ENCODE assay signal across 14 mouse cellular contexts in the genomic region with DNA sequence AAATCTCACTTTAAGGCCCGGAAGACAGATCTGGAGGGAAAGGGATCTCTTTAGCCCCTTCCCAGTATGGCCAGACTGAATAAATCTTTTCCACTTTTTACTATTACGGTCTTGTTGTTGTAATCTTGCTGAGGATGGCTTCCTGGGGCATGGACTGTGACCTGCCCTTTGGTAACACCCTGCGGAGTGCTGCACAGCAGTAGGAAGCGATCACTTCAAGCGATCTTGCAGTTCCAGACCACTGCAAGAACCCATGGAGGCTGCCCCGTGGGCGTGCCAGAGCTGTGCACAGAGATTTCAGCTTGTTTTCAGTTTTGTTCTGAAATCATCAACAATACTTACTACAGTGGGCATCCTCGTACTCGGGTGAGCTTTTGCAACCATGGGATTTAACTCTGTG. TPM values are rescaled to one million over a fixed set of nuclear protein-coding genes. Genes with fewer than 3 reads are reported as not detected.
DNase-seq lines count a peak whose midpoint lies in the region; ATAC-seq and TF ChIP-seq lines count a peak whose summit lies in the region.
"Had no signal": no experiment of that assay in that cellular context is flagged by ENCODE, and none has a peak within 500 bp of the region (broad histone marks: within the 10 kb centered on the region; RNA-seq: fewer than 3 reads in every experiment).

No protein-coding gene starts in this region.

- no peaks in the 10 kb centered on the region for H3K9me3 ChIP-seq in forebrain, embryonic 12.5 days
- H3K9me3 ChIP-seq in forebrain, postnatal 0 days (ENCODE audit: low read length) = no peaks in the 10 kb centered on the region
- H3K9me3 ChIP-seq in midbrain, embryonic 10.5 days (replicated peaks) = no peaks in the 10 kb centered on the region
- H3K9me3 ChIP-seq in midbrain, embryonic 16.5 days (replicated peaks; ENCODE audit: control insufficient read depth, low read length, poor library complexity, severe bottlenecking) = no peaks in the 10 kb centered on the region
- no peaks in the 10 kb centered on the region for H3K9me3 ChIP-seq in forebrain, embryonic 13.5 days (replicated peaks)
- H3K9me3 ChIP-seq in kidney, postnatal 0 days (replicated peaks; ENCODE audit: low read length) = no peaks in the 10 kb centered on the region
- no peaks in the 10 kb centered on the region for H3K9me3 ChIP-seq in hindbrain, embryonic 11.5 days (ENCODE audit: control insufficient read depth, low read length)
- H3K9me3 ChIP-seq: neural tube, embryonic 15.5 days had no signal

- no peak for ATAC-seq in forebrain, embryonic 12.5 days (ENCODE audit: low FRiP score)
- ATAC-seq in forebrain, postnatal 0 days = no peak
- ATAC-seq in midbrain, embryonic 16.5 days = no peak
- no peak for ATAC-seq in forebrain, embryonic 13.5 days
- peak; percentile 44; the same call in 1 of the 2 replicates for ATAC-seq in kidney, postnatal 0 days (replicated peaks; ENCODE audit: low FRiP score, low read depth)
- no peak for ATAC-seq in hindbrain, embryonic 11.5 days (ENCODE audit: low FRiP score)

- H3K4me1 ChIP-seq in forebrain, embryonic 12.5 days = peaks cover 31% of the 10 kb centered on the region
- no peaks in the 10 kb centered on the region for H3K4me1 ChIP-seq in forebrain, postnatal 0 days (ENCODE audit: insufficient read depth)
- H3K4me1 ChIP-seq in midbrain, embryonic 10.5 days = peaks cover 47% of the 10 kb centered on the region
- peaks cover 4% of the 10 kb centered on the region; the same call in 1 of the 2 replicates for H3K4me1 ChIP-seq in midbrain, embryonic 16.5 days (ENCODE audit: control insufficient read depth, insufficient read depth, low read length)
- H3K4me1 ChIP-seq in forebrain, embryonic 13.5 days = peaks cover 19% of the 10 kb centered on the region
- H3K4me1 ChIP-seq in kidney, postnatal 0 days (replicated peaks; ENCODE audit: insufficient read depth, low read length) = peaks cover 21% of the 10 kb centered on the region
- H3K4me1 ChIP-seq in hindbrain, embryonic 11.5 days (replicated peaks; ENCODE audit: control insufficient read depth, insufficient read depth, low read length) = 0 out of 2 replicates have a peak, but pooled peaks cover 2% of the 10 kb centered on the region

- H3K36me3 ChIP-seq in forebrain, embryonic 12.5 days (replicated peaks) = no peaks in the 10 kb centered on the region; the same call in none of the 2 replicates
- H3K36me3 ChIP-seq in forebrain, postnatal 0 days (ENCODE audit: insufficient read depth) = no peaks in the 10 kb centered on the region
- H3K36me3 ChIP-seq in midbrain, embryonic 10.5 days = no peaks in the 10 kb centered on the region; the same call in 1 of the 2 replicates
- H3K36me3 ChIP-seq in midbrain, embryonic 16.5 days (ENCODE audit: control insufficient read depth, insufficient read depth, low read length) = no peaks in the 10 kb centered on the region
- H3K36me3 ChIP-seq in forebrain, embryonic 13.5 days (ENCODE audit: poor library complexity, severe bottlenecking) = 0 out of 2 replicates have a peak, but pooled peaks cover 3% of the 10 kb centered on the region
- H3K36me3 ChIP-seq in kidney, postnatal 0 days (ENCODE audit: insufficient read depth, low read length) = no peaks in the 10 kb centered on the region; the same call in 1 of the 2 replicates
- no peaks in the 10 kb centered on the region for H3K36me3 ChIP-seq in hindbrain, embryonic 11.5 days (ENCODE audit: control insufficient read depth, insufficient read depth, low read length)
- H3K36me3 ChIP-seq: neural tube, embryonic 15.5 days had no signal

- no peak overlapping the region for H3K4me3 ChIP-seq in forebrain, embryonic 12.5 days (replicated peaks)
- no peak overlapping the region for H3K4me3 ChIP-seq in forebrain, postnatal 0 days (ENCODE audit: low read depth, low read length)
- no peak overlapping the region for H3K4me3 ChIP-seq in midbrain, embryonic 10.5 days
- H3K4me3 ChIP-seq in midbrain, embryonic 16.5 days (ENCODE audit: low read depth, low read length) = no peak overlapping the region
- no peak overlapping the region for H3K4me3 ChIP-seq in forebrain, embryonic 13.5 days
- H3K4me3 ChIP-seq in kidney, postnatal 0 days (replicated peaks; ENCODE audit: low read depth, low read length) = no peak overlapping the region
- no peak overlapping the region for H3K4me3 ChIP-seq in hindbrain, embryonic 11.5 days (ENCODE audit: low read depth, low read length)
- H3K4me3 ChIP-seq: erythroblast, embryonic 14.5 days; neural tube, embryonic 15.5 days had no signal

- no peak overlapping the region for H3K4me2 ChIP-seq in forebrain, embryonic 12.5 days
- H3K4me2 ChIP-seq in forebrain, postnatal 0 days (ENCODE audit: low read depth) = no peak overlapping the region
- H3K4me2 ChIP-seq in midbrain, embryonic 16.5 days (ENCODE audit: low read length) = no peak overlapping the region
- H3K4me2 ChIP-seq in forebrain, embryonic 13.5 days = no peak overlapping the region
- H3K4me2 ChIP-seq in kidney, postnatal 0 days (ENCODE audit: low read length) = no peak overlapping the region
- H3K4me2 ChIP-seq in hindbrain, embryonic 11.5 days (replicated peaks; ENCODE audit: low read depth, low read length) = no peak overlapping the region
- H3K4me2 ChIP-seq: liver, embryonic 11.5 days; neural tube, embryonic 15.5 days had no signal

- TF ChIP-seq CTCF in forebrain, postnatal 0 days (IDR thresholded peaks at IDR 0.05; ENCODE audit: low read depth) = no peak
- TF ChIP-seq CTCF in kidney, postnatal 0 days (IDR thresholded peaks at IDR 0.05; ENCODE audit: low read depth) = no peak

- H3K27ac ChIP-seq in forebrain, embryonic 12.5 days = peak overlapping the region; percentile 43; the same call in 1 of the 2 replicates
- no peak overlapping the region for H3K27ac ChIP-seq in forebrain, postnatal 0 days (ENCODE audit: low read depth, low read length)
- peak overlapping the region; percentile 63 for H3K27ac ChIP-seq in midbrain, embryonic 10.5 days (replicated peaks)
- no peak overlapping the region for H3K27ac ChIP-seq in midbrain, embryonic 16.5 days (ENCODE audit: low read length)
- H3K27ac ChIP-seq in forebrain, embryonic 13.5 days = peak overlapping the region; percentile 45; the same call in 1 of the 2 replicates
- H3K27ac ChIP-seq in kidney, postnatal 0 days = 0 out of 2 replicates have a peak overlapping the region, but pooled peaks have one; percentile 0
- no peak overlapping the region for H3K27ac ChIP-seq in hindbrain, embryonic 11.5 days (ENCODE audit: low read depth, low read length)
- H3K27ac ChIP-seq: neural tube, embryonic 15.5 days had no signal

- DNase-seq in forebrain, postnatal 0 days = no peak
- DNase-seq in midbrain, embryonic 10.5 days (ENCODE audit: low spot score) = peak; percentile 27
- peak; percentile 25 for DNase-seq in kidney, postnatal 0 days (ENCODE audit: low spot score)
- no peak for DNase-seq in B cell, adult 2 months
- DNase-seq in hindbrain, embryonic 11.5 days (ENCODE audit: low spot score) = no peak
- DNase-seq: adrenal gland, adult 2 months; heart, postnatal 10 days; thymus, postnatal 14 days had no signal

- no peaks in the 10 kb centered on the region for H3K27me3 ChIP-seq in forebrain, embryonic 12.5 days
- H3K27me3 ChIP-seq in forebrain, postnatal 0 days (ENCODE audit: insufficient read depth, low read length) = no peaks in the 10 kb centered on the region
- peaks cover 11% of the 10 kb centered on the region; the same call in 1 of the 2 replicates for H3K27me3 ChIP-seq in midbrain, embryonic 10.5 days (ENCODE audit: low read depth, poor library complexity, severe bottlenecking)
- no peaks in the 10 kb centered on the region for H3K27me3 ChIP-seq in midbrain, embryonic 16.5 days (ENCODE audit: control insufficient read depth, insufficient read depth, low read depth, low read length)
- H3K27me3 ChIP-seq in forebrain, embryonic 13.5 days = no peaks in the 10 kb centered on the region
- no peaks in the 10 kb centered on the region for H3K27me3 ChIP-seq in kidney, postnatal 0 days (ENCODE audit: insufficient read depth, low read length)
- no peaks in the 10 kb centered on the region for H3K27me3 ChIP-seq in hindbrain, embryonic 11.5 days (ENCODE audit: control insufficient read depth, insufficient read depth, low read length)
- H3K27me3 ChIP-seq: neural tube, embryonic 15.5 days had no signal

- 28% methylated on average over 9 of the region's 9 CpGs for WGBS in forebrain, embryonic 12.5 days
- 28% methylated on average over 9 of the region's 9 CpGs for WGBS in forebrain, postnatal 0 days
- WGBS in midbrain, embryonic 10.5 days = 21% methylated on average over 9 of the region's 9 CpGs
- WGBS in midbrain, embryonic 16.5 days = 14% methylated on average over 9 of the region's 9 CpGs
- 20% methylated on average over 9 of the region's 9 CpGs for WGBS in forebrain, embryonic 13.5 days
- WGBS in kidney, postnatal 0 days = 31% methylated on average over 9 of the region's 9 CpGs
- WGBS in hindbrain, embryonic 11.5 days = 33% methylated on average over 9 of the region's 9 CpGs

- no peak overlapping the region for H3K9ac ChIP-seq in forebrain, embryonic 12.5 days
- H3K9ac ChIP-seq in forebrain, postnatal 0 days = no peak overlapping the region
- no peak overlapping the region for H3K9ac ChIP-seq in midbrain, embryonic 16.5 days (ENCODE audit: low read depth, low read length)
- 0 out of 2 replicates have a peak overlapping the region, but pooled peaks have one; percentile 1 for H3K9ac ChIP-seq in forebrain, embryonic 13.5 days
- H3K9ac ChIP-seq in kidney, postnatal 0 days (ENCODE audit: low read depth, low read length) = no peak overlapping the region
- H3K9ac ChIP-seq in hindbrain, embryonic 11.5 days (ENCODE audit: low read depth, low read length) = no peak overlapping the region
- H3K9ac ChIP-seq: neural tube, embryonic 15.5 days had no signal

RNA-seq across cellular contexts. Expression of a gene that starts 8.7 kb away (rescaled TPM):
- polyA plus RNA-seq in forebrain, embryonic 12.5 days (2016; fragmentation: Nextera tagmentation; extraction: Ambion mirVana) = 24.4 and 24.7 TPM in 2 replicates
- 16.2 and 20.5 TPM in 2 replicates for total RNA-seq in forebrain, postnatal 0 days (2014; rRNA removed)
- polyA plus RNA-seq in forebrain, postnatal 0 days (2015; fragmentation: Nextera tagmentation; extraction: Ambion mirVana) = 14.9 and 18.3 TPM in 2 replicates
- 25.8 and 26.7 TPM in 2 replicates for polyA plus RNA-seq in midbrain, embryonic 10.5 days (2016; fragmentation: Nextera tagmentation; extraction: Ambion mirVana)
- 24.0 and 25.5 TPM in 2 replicates for polyA plus RNA-seq in midbrain, embryonic 16.5 days (2015; fragmentation: Nextera tagmentation; extraction: Ambion mirVana)
- polyA plus RNA-seq in forebrain, embryonic 13.5 days (2015; fragmentation: Nextera tagmentation; extraction: Ambion mirVana) = 26.1 TPM in 2 replicates
- polyA plus RNA-seq in kidney, postnatal 0 days (2015; fragmentation: Nextera tagmentation; extraction: Ambion mirVana) = 29.6 and 34.8 TPM in 2 replicates
- polyA plus RNA-seq in hindbrain, embryonic 11.5 days (2014; fragmentation: Nextera tagmentation; extraction: Ambion mirVana) = 16.5 and 19.8 TPM in 2 replicates

RNA-seq across cellular contexts. Expression of a gene that starts 36.7 kb away (rescaled TPM):
- polyA plus RNA-seq in forebrain, embryonic 12.5 days (2016; fragmentation: Nextera tagmentation; extraction: Ambion mirVana) = 41.5 and 41.9 TPM in 2 replicates
- total RNA-seq in forebrain, postnatal 0 days (2014; rRNA removed) = 252 and 282 TPM in 2 replicates
- polyA plus RNA-seq in forebrain, postnatal 0 days (2015; fragmentation: Nextera tagmentation; extraction: Ambion mirVana) = 167 and 175 TPM in 2 replicates
- polyA plus RNA-seq in midbrain, embryonic 10.5 days (2016; fragmentation: Nextera tagmentation; extraction: Ambion mirVana) = 17.3 and 26.3 TPM in 2 replicates
- polyA plus RNA-seq in midbrain, embryonic 16.5 days (2015; fragmentation: Nextera tagmentation; extraction: Ambion mirVana) = 168 and 191 TPM in 2 replicates
- polyA plus RNA-seq in forebrain, embryonic 13.5 days (2015; fragmentation: Nextera tagmentation; extraction: Ambion mirVana) = 52.2 and 62.1 TPM in 2 replicates
- polyA plus RNA-seq in kidney, postnatal 0 days (2015; fragmentation: Nextera tagmentation; extraction: Ambion mirVana) = 18.3 and 19.4 TPM in 2 replicates
- 17.7 and 18.3 TPM in 2 replicates for polyA plus RNA-seq in hindbrain, embryonic 11.5 days (2014; fragmentation: Nextera tagmentation; extraction: Ambion mirVana)

Comparison
In these comparisons a context has a peak if more than half of its experiments do, and no peak if none do; other contexts are left out.
1. H3K27ac ChIP-seq: peak in forebrain, embryonic 12.5 days (single experiment), midbrain, embryonic 10.5 days (single experiment), forebrain, embryonic 13.5 days (single experiment) and kidney, postnatal 0 days (single experiment); none in forebrain, postnatal 0 days (single experiment), midbrain, embryonic 16.5 days (single experiment) and hindbrain, embryonic 11.5 days (single experiment).
2. DNase-seq: peak in midbrain, embryonic 10.5 days (single experiment) and kidney, postnatal 0 days (single experiment); none in forebrain, postnatal 0 days (single experiment), B cell, adult 2 months (0 of 2) and hindbrain, embryonic 11.5 days (single experiment).